Mouse (Mus musculus) limb, embryonic 11.5 days (tissue): ENCODE measurements at regions not wholly inside any gene's neighbourhood (a gene's known extent, or its start where the extent isn't known, plus 50 kb on each side); places are given as distances from the start of the nearest gene placed in this dataset.

Source experiments
- ATAC-seq: fragments of 200-750 bp; cut with Nextera tagmentation; 2 replicates; pipeline ENCODE4 v1.8.0; 2017; ENCODE audit warnings: low read depth; ENCODE audit not compliant: insufficient number of reproducible peaks, low FRiP score, low TSS enrichment
- DNase-seq: peaks from one replicate; pipeline ENCODE4 v3.0.0-alpha.2; 2015; ENCODE audit warnings: low spot score
- H3K27ac ChIP-seq: fragments of 300-500 bp; sonication (generic); replicated peaks from 2 replicates; pipeline ENCODE4 v1.5.1; 2014; ENCODE audit warnings: low read depth, mild to moderate bottlenecking, low read length
- H3K27me3 ChIP-seq: fragments of 300-500 bp; sonication (generic); 2 replicates; pipeline ENCODE4 v1.6.1; 2014; ENCODE audit warnings: mild to moderate bottlenecking, low read length, mixed read lengths; ENCODE audit not compliant: control insufficient read depth, insufficient read depth
- H3K36me3 ChIP-seq: fragments of 300-500 bp; sonication (generic); 2 replicates; pipeline ENCODE4 v1.6.1; 2014; ENCODE audit warnings: mild to moderate bottlenecking, low read length, moderate library complexity, mixed read lengths; ENCODE audit not compliant: control insufficient read depth, insufficient read depth
- H3K4me1 ChIP-seq: fragments of 300-500 bp; sonication (generic); 2 replicates; pipeline ENCODE4 v1.6.1; 2014; ENCODE audit warnings: low read length, mixed read lengths; ENCODE audit not compliant: control insufficient read depth, insufficient read depth
- H3K4me2 ChIP-seq: fragments of 300-500 bp; sonication (generic); 2 replicates; pipeline ENCODE4 v1.6.1; 2014; ENCODE audit warnings: low read depth, mild to moderate bottlenecking, moderate library complexity; ENCODE audit not compliant: severe bottlenecking
- H3K4me3 ChIP-seq: fragments of 300-500 bp; sonication (generic); 2 replicates; pipeline ENCODE4 v1.5.1; 2014; ENCODE audit warnings: low read depth, low read length
- H3K9ac ChIP-seq: fragments of 300-500 bp; sonication (generic); 2 replicates; pipeline ENCODE4 v1.6.1; 2014; ENCODE audit warnings: mild to moderate bottlenecking, low read length
- H3K9me3 ChIP-seq: fragments of 300-500 bp; sonication (generic); 2 replicates; pipeline ENCODE4 v1.6.1; 2016; ENCODE audit warnings: low read length; ENCODE audit not compliant: control insufficient read depth
- WGBS: fragments of 180-500 bp; shearing (Covaris S2); extraction: QIAGEN DNeasy Blood & Tissue Kit; methylation state at CpG from one replicate; pipeline ENCODE4 v1.1.7; 2014; 5-methylcytosine and 5-hydroxymethylcytosine counted together

- Histone ChIP-seq H3K36me3 (no peaks in the 10 kb centered on the region), H3K4me3 (no peak overlapping the region), H3K9me3 (no peaks in the 10 kb centered on the region), H3K27me3 (no peaks in the 10 kb centered on the region), H3K4me2 (no peak overlapping the region), H3K27ac (no peak overlapping the region), H3K9ac (no peak overlapping the region), H3K4me1 (no peaks in the 10 kb centered on the region)
- DNase-seq (no peak), ATAC-seq (no peak)
- 89% methylated on average over 10 of the region's 10 CpGs for WGBS
Measured at GRCm38 (mm10) chr1:120882959-120883549, 280.8 kb downstream of the En1 start.

GRCm38 (mm10) chr1:120883632-120884031, 281.4 kb downstream of the En1 start:
- WGBS, result 75% methylated on average over 9 of the region's 9 CpGs
- Histone ChIP-seq H3K4me2 (no peak overlapping the region), H3K36me3 (no peaks in the 10 kb centered on the region), H3K27me3 (no peaks in the 10 kb centered on the region), H3K27ac (no peak overlapping the region), H3K4me1 (no peaks in the 10 kb centered on the region), H3K9me3 (no peaks in the 10 kb centered on the region), H3K4me3 (no peak overlapping the region), H3K9ac (no peak overlapping the region)
- DNase-seq (no peak), ATAC-seq (no peak)

DNA sequence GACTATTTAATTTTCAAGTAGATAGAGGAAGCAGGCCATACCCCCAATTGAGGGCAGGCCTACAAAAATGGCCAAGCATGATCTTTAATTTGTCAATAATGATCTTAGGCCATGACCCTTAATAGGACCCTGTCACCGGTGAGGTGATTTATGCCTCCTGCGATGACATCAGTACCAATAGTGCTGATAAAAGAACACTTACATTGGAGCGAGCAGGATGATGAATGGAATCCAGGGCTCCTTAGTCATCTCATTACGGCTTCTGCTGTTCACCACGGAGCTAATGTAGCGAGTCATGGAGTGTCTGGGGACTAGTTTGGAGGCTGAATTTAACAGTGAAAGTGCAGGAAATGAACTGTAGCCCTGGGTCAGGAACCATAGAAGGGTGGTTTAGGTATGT, 308.6 kb downstream of the En1 start:
- Histone ChIP-seq H3K36me3 (no peaks in the 10 kb centered on the region), H3K27me3 (no peaks in the 10 kb centered on the region), H3K9ac (no peak overlapping the region), H3K4me2 (no peak overlapping the region), H3K4me1 (no peaks in the 10 kb centered on the region), H3K27ac (no peak overlapping the region), H3K9me3 (no peaks in the 10 kb centered on the region), H3K4me3 (no peak overlapping the region)
- DNase-seq, result no peak
- no peak for ATAC-seq
- WGBS, result 40% methylated on average over 6 of the region's 6 CpGs

DNA sequence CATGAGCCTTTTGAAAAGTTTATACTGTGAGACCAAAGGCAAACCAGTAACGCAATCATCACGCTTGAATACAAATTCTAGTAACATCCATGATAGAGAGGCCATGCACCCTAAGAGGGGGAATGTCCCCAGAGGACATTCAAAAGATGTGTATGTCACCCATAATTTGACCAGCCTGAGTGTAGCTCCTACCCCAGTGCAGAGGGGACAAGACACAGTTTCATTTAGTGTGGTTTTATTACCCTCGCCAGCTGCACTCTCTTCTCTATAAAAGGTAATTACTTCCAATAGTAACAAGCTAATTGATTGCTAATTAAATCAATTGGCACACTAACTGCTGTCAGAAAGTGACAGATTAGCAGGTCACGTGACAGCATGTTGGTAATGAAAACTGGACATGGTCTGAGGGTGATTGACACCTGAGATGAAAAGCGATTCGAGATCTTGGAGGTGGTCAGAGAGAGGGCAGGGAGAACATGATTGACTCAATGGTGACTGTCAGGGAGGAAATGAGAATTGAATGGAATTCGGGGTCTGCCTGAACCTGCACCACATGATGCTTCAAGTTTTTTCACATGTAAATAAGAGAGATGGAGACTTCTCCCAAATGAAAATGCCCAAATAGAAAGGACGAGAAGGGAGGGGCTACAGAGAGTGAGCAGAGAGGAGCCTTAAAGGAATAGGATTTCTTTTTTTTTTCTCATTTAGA, 309.9 kb downstream of the En1 start:
- WGBS, result 46% methylated on average over 8 of the region's 8 CpGs

GRCm38 (mm10) chr1:120921540-120921939, 319.3 kb downstream of the En1 start:
- Histone ChIP-seq H3K4me3 (no peak overlapping the region), H3K4me2 (no peak overlapping the region), H3K27me3 (no peaks in the 10 kb centered on the region), H3K27ac (no peak overlapping the region), H3K9me3 (no peaks in the 10 kb centered on the region), H3K36me3 (no peaks in the 10 kb centered on the region), H3K9ac (no peak overlapping the region), H3K4me1 (no peaks in the 10 kb centered on the region)
- WGBS, result 81% methylated on average over 3 of the region's 3 CpGs
- ATAC-seq, result no peak
- DNase-seq, result no peak

More for the DNA sequence above, 309.9 kb downstream of the En1 start:
- Histone ChIP-seq H3K9ac (no peak overlapping the region), H3K36me3 (no peaks in the 10 kb centered on the region), H3K9me3 (no peaks in the 10 kb centered on the region), H3K27me3 (no peaks in the 10 kb centered on the region), H3K27ac (no peak overlapping the region), H3K4me3 (no peak overlapping the region), H3K4me1 (no peaks in the 10 kb centered on the region), H3K4me2 (no peak overlapping the region)
- DNase-seq (no peak), ATAC-seq (no peak)

- Histone ChIP-seq H3K4me1 (no peaks in the 10 kb centered on the region), H3K27ac (no peak overlapping the region), H3K9ac (no peak overlapping the region), H3K4me2 (no peak overlapping the region), H3K9me3 (no peaks in the 10 kb centered on the region), H3K36me3 (no peaks in the 10 kb centered on the region), H3K27me3 (no peaks in the 10 kb centered on the region), H3K4me3 (no peak overlapping the region)
- ATAC-seq, result no peak
- 81% methylated on average over 3 of the region's 3 CpGs for WGBS
- no peak for DNase-seq
Measured at GRCm38 (mm10) chr1:120925271-120925670, 323.1 kb downstream of the En1 start.

DNA sequence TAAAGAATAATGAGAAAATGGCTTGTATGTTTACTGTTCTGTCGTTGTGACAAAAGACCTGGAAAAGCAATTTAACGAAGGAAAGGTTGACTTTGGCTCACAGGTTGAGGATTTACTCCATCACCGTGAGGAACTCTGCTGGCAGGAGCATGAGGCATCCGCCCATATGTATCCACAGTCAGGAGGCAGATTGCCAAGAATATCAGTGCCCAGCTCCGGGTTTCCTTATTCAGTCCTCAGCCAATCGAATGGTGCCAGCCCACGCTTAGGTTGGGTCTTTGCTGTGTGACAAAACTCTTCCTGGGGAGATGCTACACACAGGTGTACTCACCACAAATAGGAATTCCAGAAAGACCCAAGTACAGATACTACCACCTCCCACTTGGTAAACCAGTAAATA, 327.9 kb downstream of the En1 start:
- no peak for ATAC-seq
- no peak for DNase-seq

DNA sequence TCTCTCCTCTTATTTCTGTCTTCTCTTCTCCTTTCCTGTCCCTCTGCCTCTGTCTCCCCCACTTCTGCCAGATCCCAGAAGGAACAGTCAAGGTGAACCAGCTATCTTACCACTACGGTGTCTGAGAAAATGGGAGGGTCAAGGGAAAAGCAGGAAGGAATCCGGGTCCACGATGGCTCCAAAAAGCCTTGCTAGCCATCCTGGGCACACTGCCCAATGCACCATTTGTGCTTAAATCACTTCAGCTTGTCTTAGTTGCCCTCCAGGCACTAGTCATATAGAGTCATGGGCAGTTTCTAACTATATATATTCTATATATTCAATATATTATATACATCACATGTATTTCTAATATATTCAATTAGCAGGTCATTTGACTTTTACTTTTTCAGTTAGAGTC, 333.1 kb downstream of the En1 start:
- Histone ChIP-seq H3K9me3 (no peaks in the 10 kb centered on the region), H3K27me3 (0 out of 2 replicates have a peak, but pooled peaks cover 2% of the 10 kb centered on the region), H3K4me2 (no peak overlapping the region), H3K9ac (no peak overlapping the region), H3K36me3 (no peaks in the 10 kb centered on the region), H3K4me1 (no peaks in the 10 kb centered on the region), H3K27ac (no peak overlapping the region), H3K4me3 (no peak overlapping the region)
- WGBS, result 86% methylated on average over 3 of the region's 3 CpGs
- ATAC-seq (no peak), DNase-seq (no peak)

More for the DNA sequence above, 327.9 kb downstream of the En1 start:
- H3K4me3 ChIP-seq, result no peak overlapping the region
- 0 out of 2 replicates have a peak, but pooled peaks cover 2% of the 10 kb centered on the region for H3K27me3 ChIP-seq
- no peak overlapping the region for H3K4me2 ChIP-seq
- H3K9me3 ChIP-seq, result no peaks in the 10 kb centered on the region
- WGBS, result 89% methylated on average over 7 of the region's 7 CpGs
- no peaks in the 10 kb centered on the region for H3K4me1 ChIP-seq
- no peak overlapping the region for H3K9ac ChIP-seq
- no peaks in the 10 kb centered on the region for H3K36me3 ChIP-seq
- H3K27ac ChIP-seq, result no peak overlapping the region
